Mouse (Mus musculus): ENCODE data around the gene Zfp354c. TPM values are rescaled to one million over a fixed set of nuclear protein-coding genes. Genes with fewer than 3 reads are reported as not detected.
A peak's percentile ranks its signal among the peaks of the same experiment; 100 is the strongest.

Zfp354c gene
- polyA plus RNA-seq (2012; rRNA removed) = 7.4 and 9.6 TPM in 2 replicates

DNA sequence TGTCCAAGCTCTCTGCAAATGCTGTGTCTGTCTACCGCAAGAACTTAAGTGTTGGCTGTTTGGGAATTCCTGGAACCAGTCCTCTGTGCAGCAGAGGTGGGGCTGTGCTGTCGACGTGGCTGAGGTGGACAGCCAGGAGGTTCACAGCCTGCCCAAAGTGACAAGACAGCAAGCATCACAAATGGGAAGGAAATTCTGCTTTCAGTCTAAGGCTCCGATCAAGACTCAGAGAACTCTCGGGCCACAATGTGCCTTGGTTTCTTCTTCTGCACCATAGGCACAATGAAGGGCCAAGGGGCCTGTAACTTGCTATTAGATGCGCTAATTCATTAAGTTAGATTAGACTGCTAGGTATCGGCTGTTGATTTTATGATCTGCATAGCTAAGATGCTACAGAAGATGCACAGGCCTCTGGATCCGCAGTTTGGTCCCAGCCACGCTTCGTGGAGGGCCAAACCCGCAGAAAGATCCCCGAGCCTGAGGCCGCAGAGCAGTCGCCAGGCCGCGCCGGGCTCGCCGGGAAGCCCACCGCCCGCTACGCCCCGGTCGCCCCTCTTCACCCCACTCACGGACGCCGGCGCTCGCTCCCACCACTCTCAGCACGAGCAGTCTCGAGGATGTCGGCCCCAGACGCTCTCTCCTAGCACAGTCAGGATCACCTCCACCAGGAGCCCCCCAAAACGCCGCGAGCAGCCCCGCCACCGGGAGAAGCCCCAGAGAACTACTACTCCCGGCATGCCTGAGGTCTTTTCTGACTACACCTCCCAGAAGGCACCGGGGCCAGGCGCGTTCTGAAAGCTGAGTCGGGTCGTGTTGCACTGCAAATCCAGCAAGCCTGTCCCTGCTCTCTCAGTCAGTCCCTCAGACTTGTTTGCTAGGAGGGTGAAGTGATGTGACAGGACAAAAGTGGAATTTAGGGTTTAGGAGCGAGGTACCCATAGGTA is at the start of gene Zfp354c:
Gene Zfp354c, minus strand, starts transcription at position 715 of the 944 bp plus-strand sequence.
- DNase-seq (ENCODE audit: low spot score) = peak; percentile 73

DNA sequence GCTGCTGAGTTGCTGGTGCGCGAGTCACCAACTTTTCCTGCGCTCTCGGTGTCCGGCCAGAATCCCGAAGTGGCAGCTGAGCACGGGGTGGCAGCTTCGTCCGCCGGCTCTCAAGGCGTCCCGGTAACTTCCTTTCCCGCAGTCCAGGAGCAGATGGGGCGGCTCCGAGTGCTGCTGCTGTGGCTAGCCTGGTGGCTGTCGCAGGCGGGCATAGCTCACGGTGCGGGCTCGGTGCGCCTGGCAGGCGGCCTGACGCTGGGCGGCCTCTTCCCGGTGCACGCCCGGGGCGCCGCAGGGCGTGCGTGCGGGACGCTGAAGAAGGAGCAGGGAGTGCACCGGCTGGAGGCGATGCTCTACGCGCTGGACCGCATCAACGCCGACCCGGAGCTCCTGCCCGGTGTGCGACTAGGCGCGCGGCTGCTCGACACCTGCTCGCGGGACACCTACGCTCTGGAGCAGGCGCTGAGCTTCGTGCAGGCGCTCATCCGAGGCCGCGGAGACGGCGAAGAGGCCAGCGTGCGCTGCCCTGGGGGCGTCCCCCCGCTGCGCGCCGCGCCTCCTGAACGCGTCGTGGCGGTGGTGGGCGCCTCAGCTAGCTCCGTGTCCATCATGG is 23.6 kb upstream of the Zfp354c start:
- no peak for DNase-seq (ENCODE audit: low spot score)

DNA sequence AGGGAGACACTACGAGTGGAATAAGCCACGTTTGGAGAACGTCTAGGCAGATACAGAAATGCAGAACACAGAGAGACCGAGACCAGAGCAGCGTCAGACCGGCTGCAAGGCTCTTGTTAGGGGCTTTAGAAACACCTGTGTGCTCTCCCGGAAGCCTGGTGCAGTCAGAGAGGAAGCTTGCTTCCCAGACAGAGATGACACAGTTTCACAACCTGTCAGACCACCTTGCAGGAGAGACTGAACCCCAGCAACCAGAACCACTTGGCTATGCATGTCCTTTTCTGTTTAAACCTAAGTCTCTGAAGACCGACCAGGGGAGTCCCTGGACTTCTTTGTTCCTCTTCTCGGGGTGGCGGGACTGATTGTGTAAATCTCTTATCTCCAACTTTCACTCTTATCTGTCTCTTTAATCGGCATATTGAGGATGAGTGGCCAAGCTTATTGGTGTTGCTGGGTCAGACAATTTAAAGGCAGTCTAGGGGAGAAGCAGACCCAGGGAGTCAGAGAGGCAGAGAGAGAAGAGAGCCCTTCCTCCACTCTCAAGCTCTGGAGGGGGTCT is 22.7 kb upstream of the Zfp354c start, which contains the start of gene Grm6:
Gene Grm6, plus strand, starts transcription at position 509 of the 559 bp plus-strand sequence.
- no peak for DNase-seq (ENCODE audit: low spot score)

DNA sequence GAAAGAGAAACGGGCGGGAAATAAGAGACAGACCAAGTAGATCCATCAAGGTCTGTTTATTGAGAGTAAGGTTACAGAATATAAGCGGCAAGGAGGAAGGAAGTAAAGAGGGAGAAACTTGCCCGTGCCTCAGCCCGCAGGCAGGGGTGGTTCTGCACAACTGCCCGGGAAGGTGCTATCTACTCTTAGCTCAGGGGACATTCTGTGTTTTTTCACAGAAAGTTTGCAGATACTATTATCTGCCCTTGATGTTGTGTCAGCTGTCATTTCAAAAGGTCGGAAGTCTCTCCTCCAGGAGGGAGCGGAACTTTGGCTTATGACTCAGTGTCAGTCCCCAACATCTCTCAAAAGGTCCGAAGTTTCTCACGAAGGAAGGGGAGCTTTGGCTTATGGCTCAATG is 21.8 kb upstream of the Zfp354c start:
- no peak for DNase-seq (ENCODE audit: low spot score)

DNA sequence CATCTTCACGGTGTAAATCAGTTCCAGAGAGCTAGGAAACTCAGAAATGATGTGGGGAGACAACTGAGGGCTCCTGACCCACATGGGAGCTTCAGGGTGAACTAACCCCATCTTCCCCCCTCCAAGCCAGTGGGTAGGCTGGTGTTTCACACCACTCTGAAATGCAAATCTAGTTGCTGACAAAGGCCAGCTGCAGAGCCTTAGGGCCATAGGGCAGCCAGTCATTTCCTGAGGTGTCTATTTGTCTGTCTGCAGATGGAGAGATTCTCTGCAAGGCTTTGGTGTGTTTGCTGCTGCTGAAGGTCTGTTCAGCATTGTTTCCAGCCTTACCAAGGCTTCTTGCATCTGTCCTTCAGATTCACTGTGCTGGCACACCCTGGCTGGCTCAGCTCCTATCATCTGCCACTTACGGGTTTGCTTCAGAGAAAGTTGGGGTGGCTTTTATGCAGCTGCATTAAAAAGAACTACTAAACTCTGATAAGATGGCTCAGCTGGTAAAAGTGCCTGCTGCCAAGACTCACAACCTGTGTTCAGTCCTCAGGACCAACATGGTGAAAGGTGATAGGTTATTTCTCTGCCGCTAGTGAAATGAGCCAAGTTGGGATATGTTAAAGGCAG is 21.1 kb upstream of the Zfp354c start:
- DNase-seq (ENCODE audit: low spot score) = no peak

DNA sequence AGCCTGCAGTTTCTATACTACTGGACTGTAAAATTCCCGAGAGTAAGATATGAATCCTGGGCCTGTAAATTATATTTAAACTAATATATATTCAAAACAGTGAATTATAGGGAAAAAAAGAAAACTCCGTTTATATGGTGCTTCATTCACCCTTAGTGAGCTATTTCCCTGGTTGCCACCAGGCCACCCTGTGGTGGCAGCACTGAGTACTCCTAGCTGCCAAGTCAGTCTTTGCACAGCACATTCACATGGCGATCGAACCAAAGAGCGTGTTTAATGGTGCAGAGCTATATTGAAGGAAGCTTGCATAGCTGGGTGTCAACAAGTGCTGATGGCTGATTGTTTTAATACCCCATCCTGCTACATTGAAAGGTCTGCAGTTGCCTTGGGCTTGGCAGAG is 19.5 kb upstream of the Zfp354c start:
- DNase-seq (ENCODE audit: low spot score) = no peak

DNA sequence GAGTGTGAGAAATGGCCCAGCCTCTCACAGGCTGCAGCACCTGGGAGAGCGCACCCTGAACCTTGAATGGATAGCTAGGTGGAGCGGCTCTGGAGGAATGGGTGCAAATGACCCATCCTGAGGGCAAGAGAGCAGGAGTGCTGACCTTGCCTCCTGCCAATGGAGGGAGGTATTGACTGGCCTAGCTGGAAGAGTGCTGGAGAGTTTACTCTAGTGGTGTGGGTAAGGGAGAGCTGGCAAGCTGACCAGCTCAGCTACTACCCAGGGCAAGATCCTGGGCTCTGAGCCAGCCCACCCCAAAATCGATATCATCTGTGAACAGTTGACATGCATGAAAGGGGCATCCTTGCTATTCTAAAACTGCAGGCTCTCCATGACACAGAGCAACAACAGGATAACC is 18.4 kb upstream of the Zfp354c start:
- no peak for DNase-seq (ENCODE audit: low spot score)

DNA sequence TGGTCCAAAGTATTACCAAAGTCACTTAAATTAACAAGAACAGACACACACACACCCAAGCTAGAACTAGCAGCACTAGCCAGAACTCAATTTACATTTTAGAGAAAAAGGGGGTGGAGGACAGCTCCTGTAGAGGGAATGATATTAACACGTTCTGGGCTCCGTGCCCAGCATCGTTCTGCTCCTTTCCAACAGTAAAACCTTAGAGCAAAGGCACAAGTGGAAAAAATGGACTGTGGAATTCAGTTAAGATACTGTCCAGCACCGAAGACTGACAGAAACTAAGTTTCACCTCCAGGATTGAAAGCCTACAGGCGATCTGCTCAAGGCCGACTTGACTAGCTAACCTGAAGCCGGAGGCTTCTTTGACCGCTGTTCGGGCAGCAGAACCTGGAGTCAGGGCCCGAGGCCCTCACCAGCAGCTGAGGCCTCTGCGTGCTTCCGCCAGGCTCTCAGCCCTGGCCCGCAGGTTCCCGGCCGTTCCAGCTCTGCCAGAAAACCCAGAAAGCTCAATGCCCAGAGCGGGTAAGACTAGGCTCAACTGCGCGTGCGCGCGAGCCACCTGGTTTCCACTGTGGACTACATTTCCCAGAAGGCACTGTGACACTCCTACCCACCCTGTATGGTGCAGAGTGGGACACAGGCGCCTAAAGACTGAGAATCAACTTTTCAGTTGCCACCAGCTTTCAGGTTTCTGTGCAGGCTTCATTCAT is 13.7 kb upstream of the Zfp354c start, which contains the start of gene Zfp879:
Gene Zfp879, minus strand, starts transcription at position 530 of the 713 bp plus-strand sequence.
- DNase-seq (ENCODE audit: low spot score) = peak; percentile 73

DNA sequence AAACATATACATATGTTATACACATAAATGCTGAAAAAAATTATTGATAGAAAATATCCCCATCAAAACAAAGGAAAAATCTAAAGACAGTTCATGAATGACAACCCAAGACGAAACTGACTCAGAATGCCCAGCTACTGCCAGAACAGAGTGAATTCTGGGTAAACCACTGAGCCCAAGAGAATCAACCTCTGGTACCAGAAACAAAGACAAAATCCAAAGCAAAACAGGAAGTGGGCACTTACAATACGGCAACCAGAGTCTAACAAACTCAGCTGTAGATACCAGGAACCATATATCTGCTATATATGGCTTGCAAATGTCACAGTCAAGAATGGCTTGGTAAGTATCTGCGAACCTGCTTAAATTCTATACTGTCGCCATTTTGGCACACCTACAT is 8.2 kb upstream of the Zfp354c start:
- DNase-seq (ENCODE audit: low spot score) = no peak

DNA sequence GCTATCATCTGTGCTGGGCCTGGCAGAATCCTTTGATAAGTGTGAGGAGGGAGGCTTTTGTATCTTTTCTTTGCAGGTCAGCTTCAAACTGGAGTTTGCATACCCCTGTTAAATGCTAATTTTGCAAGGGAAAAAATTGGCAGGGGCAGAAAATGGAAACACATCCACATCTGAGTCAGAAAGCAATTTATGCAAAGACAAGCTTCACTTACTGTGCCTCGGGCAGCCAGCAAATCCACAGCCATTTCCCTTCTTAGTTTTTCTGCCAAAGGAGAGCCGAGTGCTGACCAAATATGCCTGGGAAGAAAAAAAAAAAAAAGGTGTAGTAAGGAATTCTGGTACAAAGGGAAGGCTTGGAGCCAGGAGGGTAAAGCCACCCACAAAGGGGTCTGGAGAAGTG is 1.3 kb downstream of the Zfp354c start:
- no peak for DNase-seq (ENCODE audit: low spot score)

DNA sequence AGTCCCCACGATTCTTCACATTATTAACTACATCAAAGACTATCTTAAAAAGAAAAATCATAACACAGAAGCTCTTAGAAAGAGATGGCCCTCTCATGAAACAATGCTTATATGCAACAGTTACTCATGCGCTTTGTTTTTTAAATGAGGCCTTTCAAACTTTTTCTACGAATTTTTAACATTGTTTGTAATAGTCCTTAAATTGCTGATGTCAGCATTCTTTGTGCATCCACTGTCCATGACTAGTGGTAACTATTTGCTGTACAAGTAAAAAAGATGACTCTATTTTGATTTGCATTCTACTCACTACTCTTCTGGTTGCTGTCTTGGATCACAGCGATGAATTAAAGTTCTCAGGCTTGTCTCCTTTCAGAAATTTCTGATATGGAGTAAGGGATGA is 13.3 kb downstream of the Zfp354c start:
- no peak for DNase-seq (ENCODE audit: low spot score)

DNA sequence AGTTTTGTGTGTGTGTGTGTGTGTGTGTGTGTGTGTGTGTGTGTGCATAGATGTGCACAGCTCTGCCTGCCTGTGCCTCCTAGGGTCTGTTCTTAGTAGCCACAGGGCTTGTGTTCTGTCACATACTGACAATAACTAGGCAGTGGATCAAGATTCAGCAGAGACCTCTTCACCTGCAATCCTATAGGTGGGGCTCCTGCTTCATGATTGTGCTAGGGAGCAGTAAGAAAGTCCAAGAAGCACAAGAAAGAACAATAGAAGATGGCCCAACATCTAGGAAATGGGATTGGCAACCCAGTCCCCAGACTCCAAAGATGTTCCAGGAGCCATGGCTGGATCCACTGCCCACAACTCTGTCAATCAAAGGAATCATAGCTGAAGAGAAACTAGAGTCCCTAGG is 28.7 kb downstream of the Zfp354c start:
- DNase-seq (ENCODE audit: low spot score) = no peak

DNA sequence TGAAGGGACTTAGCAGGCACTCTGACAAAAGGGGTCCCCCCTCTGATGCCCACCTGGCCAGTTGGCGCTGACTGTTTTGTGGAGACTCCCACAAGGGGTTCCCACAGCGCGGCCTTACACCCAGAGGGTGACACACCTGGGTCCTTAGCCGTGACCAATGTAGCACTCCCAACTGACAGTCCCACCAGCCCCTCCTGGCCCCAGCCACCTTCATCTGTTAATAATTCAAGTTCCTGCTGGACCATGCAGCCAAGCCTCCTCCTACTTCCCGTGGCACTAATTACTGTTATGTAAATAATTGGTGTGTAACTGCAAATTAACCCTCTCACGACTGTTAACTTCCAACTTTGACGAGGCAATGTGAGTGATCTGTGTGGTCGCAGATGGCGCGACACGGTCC is 29.9 kb downstream of the Zfp354c start:
- DNase-seq (ENCODE audit: low spot score) = no peak

DNA sequence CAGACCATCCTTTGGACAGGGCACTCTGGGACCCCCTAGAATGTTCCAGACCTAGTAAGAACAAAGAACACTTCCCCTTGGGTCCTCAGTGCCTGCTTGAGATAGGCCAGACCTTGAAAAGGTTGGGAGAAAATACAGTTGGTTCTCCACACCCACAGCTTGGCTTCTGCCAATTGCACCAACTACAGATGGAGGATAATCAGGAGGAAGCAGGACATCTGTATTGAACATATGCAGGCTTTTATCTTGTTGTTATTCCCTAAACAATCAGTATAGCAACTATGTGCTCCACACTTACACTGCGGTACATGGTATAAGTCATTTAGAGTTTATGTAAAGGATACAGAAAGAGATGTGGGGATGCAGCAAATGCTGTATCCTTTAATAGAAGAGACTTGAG is 56.5 kb downstream of the Zfp354c start:
- DNase-seq (ENCODE audit: low spot score) = no peak

DNA sequence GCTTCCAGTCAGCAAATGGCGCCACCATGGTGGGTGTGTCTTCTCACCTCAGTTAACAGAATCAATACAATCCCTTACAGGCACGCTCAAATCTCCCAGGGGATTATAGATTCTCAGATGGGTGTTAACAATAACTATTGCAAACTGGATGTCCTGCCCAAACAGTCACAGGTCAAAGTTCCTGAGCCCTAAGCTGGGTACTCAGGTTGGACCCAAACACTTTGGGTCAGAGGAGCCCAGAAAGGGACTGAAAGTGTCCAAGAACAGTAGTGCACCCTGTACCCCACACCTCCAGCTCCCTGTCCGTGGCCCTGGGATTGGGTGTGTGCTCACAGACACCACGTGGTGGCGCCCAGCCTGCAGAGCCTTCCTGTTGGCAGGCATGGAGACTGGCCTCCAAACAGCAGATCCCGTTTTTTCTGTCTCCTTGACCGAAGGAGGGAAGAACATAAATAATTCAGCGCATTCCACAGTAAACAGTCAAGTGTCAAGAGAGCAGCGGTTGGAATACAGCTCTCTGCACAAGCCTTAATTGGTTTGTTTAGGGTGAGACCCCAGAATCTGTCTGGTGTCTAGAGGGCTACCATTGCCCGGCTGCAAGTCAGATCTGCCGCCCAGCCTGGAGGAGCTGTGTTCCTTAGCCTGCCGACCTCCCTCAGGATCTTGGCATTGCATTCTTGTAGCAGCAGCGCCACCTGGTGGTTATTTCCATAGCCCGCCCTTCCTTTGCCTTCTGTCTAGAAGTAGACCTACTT is 58.4 kb downstream of the Zfp354c start:
- DNase-seq (ENCODE audit: low spot score) = peak; percentile 69

DNA sequence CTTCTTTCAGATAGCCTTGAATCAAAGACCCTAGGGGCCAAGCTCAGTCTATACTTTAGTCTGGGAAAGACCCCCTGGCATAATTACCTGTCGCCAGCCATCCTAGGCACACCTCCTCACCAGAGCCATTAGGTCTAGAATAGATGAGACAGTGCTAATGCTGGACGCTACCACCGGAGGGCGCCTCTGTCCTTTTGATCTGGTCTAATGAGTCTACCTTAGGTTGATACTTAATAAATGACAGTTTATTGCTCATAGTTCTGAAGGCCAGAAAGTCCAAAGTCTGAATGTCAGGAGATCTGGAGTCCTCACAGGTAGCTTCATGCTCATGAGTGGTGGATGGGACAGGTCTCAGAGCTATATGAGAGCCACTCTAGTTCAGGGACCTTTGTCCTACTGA is 60.5 kb downstream of the Zfp354c start:
- no peak for DNase-seq (ENCODE audit: low spot score)

DNA sequence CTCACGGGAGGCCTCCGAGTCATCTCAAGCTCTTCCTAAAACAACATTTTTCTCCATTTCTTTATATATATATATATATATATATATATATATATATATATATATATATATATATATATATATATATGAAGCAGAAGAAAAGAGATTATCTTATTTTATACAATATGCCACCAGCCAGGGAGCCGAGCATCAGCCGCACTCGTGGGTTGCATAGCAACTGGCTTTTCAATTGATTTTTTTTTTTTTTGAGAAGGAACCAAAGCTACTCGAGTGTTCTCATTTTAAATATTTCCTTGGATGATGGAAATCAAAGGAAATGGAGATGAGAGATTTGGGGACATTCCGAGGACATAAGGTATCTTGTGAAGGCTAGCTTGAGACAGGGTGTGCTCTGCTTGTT is 61.1 kb downstream of the Zfp354c start:
- DNase-seq (ENCODE audit: low spot score) = no peak
